Mouse (Mus musculus) A20 (cell line): ENCODE results near the gene Efcab5.
A peak's percentile ranks its signal among the peaks of the same experiment; 100 is the strongest.
"Not testable (repeated sequence)": the region's sequence is repeated elsewhere in the genome, so short reads cannot be mapped to it uniquely, and the experiment has no call there.

Source experiments
- DNase-seq: peaks from one replicate; pipeline ENCODE4 v3.0.0-alpha.2; 2011; ENCODE audit warnings: low read depth, low spot score

The Efcab5 gene

GRCm38 (mm10) chr11:77179771-77180170, 9.0 kb downstream of the Efcab5 start:
- DNase-seq, result no peak

GRCm38 (mm10) chr11:77174531-77174930, 14.2 kb downstream of the Efcab5 start:
- DNase-seq, result no peak

DNA sequence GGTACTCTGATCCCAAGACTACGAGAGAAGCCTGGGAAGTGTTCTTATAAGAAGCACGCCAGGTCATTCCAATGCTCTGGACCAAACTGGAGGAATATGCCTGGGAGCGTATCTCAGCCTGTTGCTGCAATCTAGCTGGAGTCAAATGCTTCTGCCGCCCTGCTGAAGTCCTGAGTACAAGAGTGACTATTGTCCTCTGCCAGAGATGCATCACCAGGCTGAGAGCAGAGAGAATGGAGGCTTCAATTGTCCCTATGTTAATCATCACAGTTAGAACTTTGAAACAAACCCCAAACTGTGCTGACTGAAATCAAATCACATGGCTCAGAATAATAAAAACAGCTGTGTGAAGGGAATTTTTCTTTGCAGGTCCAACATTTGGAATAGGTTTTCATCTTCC, 15.0 kb downstream of the Efcab5 start:
- DNase-seq, result no peak

DNA sequence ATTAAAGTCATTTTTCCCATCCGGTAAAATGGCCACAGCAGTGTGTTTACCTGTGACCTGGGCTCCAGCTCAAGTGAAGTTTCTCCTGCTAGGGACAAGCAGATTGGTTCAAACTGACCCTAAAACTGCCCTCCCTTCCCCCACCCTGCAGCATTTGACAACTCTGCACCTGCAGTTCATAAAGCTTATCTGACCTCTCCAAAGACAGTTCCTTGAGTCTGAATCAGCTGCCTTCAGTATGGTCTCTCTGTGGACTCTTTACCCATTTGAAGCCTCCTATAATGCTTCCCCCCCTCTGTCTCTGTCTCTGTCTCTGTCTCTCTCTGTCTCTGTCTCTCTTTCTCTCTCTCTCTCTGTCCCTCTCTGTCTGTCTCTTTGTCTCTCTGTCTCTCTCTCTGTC, 28.0 kb downstream of the Efcab5 start:
- no peak for DNase-seq

GRCm38 (mm10) chr11:77160341-77160740, 28.4 kb downstream of the Efcab5 start:
- no peak for DNase-seq

DNA sequence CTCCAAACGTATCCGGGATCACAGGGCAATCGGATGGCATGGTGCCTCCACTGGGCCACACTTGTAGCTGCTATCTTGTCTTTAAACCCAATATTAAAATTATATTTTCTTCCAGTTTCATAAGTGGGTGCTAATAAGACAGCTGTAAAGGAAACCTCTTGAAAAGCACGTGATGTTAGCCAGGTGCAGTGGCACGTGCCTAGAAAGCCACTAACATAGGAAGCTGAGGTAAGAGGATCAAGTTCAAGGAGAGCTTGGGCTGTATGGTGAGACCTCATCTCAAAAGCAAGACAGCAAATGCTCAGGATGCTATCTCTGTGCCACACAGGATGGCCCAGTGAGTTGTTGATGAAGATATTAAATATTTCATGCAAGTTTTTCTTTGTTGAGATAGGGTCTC, 34.6 kb downstream of the Efcab5 start:
- DNase-seq, result peak; percentile 44

GRCm38 (mm10) chr11:77150806-77151205, 38.0 kb downstream of the Efcab5 start:
- no peak for DNase-seq

DNA sequence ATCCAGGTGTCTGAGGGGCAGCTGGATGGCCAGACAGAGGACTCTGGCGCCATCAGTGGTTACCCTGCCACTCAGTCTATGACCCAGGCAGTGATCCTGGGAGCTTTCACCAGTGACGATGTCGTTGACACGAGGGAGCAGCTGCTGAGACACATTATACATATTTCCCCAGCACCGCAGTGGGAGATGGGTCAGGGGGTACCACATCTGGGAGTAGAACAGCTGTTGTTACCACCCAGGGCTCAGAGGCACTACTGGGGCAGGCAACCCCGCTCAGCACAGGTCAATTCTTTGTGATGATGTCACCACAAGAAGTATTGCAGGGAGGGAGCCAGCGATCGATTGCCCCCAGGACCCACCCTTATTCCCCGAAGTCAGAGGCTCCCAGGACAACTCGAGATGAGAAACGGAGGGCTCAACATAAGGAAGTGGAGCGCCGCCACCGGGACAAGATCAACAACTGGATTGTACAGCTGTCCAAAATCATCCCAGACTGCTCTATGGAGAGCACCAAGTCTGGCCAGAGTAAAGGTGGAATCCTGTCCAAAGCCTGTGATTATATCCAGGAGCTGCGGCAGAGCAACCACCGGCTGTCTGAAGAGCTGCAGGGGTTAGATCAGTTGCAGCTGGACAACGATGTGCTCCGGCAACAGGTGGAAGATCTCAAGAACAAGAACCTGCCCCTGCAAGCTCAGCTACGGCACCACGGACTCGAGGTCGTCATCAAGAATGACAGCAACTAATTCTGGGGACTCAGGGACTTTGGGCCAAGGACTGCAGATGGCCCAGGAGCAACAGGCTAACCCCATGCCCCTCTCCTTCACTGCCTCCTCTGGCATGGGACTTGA, 38.8 kb downstream of the Efcab5 start:
- DNase-seq, result not testable (repeated sequence)

DNA sequence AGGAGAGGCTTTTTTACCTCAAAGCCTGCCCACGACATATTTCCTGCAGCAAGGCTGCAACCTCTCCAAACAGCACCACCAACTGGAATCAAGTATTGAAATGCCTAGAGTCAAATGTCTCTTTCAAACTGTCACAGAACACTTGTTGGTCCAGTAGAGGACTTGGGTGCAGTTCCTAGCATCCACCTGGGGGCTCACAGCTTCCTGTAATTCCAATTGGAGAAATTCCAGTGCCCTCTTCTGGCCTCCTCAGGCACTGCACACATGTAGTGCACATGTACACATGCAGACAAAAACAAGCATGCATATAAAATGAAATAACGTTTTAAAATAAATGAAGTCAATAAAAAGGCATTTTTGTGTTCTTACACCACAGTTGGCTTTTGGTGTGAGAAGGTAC, 40.0 kb downstream of the Efcab5 start:
- no peak for DNase-seq

DNA sequence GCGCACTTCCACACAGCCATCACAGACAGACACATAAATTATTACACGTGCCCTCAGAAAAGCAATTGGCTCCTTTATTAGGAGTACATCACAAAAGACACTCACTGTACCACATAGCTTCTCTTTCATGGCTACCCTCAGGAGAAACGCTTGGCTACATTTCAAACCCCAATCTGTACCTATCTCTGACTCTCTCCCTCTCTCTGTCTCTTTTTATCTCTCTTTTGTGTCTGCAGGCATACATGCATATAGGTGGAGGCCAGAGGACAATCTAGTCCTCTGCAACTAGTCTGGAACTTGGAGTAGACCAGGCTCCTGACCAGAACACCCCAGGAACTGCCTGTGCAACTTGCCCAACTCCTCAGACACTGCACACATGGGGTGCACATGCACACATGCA, 41.0 kb downstream of the Efcab5 start:
- no peak for DNase-seq

GRCm38 (mm10) chr11:77145423-77145822, 43.3 kb downstream of the Efcab5 start:
- DNase-seq, result no peak

- DNase-seq, result no peak
Measured at GRCm38 (mm10) chr11:77141938-77142337, 46.8 kb downstream of the Efcab5 start.

DNA sequence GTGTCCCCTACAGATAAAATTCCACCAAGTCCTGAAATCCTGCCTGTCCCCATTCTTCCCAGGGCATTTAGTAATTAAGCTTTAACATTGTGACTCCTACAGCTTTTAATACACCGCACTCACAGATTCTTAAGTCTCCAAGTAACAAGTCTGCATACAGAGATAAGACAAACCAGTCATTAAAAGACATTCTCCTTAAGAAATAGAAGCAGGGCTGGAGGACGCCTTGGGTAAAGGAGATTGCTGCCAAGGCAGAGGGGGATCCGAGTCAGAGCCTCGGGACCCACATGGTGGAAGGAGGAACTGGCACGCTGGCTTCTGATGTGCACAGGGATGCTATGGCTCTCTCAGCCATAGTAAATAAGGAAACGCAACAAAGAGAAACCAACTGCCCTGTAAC, 48.8 kb downstream of the Efcab5 start:
- DNase-seq, result no peak

GRCm38 (mm10) chr11:77133450-77133849, 55.3 kb downstream of the Efcab5 start:
- DNase-seq, result peak; percentile 17

DNA sequence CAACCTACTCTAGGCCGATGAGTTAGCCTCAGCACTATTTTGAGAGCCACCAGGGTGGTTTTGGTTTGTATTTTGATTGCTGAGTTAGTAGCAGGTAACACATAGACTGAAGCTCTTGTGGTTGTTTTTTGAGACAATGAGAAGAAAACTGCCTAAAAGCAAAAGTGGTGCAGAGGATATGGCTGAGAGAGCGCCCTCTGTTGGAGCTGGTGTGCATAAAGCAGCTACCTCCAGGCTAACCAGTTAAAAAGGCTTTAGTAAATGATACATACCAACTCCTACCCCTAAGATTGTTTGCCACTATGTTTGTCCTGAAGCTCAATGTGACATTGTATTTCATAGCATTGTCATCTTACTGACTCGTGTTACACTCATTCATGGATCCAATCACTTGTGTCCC, 56.2 kb downstream of the Efcab5 start:
- DNase-seq, result peak; percentile 63

DNA sequence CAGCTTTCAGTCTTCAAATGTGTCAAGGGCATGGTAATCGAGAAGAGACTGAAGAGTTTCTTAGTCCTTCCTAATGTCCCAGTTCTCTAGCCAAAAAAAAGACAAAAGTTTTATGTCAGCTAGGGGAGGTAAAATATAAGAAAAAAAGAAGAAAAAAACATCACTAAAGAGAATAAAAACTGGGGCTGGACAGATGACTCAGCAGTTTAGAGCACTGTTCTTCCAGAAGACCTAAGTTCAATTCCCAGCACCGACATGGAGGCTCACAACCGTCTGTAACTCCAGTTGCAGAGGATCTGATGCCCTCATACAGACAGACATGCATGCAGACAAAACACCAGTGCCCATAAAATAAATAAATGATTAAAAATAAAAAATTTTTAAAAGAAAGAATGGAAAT, 60.2 kb downstream of the Efcab5 start:
- DNase-seq, result no peak

DNA sequence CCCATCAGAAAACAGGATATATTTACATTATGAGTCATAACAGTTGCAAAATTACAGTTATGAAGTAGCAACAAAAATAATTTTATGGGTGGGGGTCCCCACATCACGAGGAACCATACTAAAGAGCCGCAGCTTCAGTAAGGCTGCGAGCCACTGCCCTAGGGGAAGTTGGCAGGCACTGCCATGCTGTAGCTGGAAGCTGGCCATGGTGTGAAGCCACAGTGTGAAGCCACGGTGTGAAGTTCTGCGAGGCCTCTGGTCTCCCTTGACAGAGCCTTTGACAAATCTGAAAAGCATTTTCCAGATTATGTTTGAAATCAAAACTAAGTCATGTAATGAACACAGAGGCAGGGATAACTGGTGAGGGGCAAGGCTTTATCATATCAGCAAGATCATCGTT, 77.6 kb downstream of the Efcab5 start:
- no peak for DNase-seq

DNA sequence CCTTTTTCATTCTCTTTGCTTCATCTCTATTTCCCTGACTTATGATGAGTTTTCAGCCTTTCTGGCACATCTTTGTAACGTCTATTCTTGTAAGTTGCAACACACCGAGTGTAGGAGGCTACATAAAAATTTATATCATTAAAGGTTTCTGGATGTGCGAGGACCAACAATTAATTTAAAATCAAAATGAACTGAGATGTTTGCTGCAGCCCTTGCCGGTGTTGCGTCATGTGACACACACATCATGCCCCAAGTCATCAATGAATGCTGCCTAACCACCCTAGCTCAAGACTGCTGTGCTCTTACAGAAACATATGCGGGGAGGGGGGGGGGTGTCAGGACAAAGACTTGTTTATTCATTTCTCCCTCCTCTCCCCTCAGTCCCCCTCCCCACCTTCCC, 80.3 kb downstream of the Efcab5 start:
- DNase-seq, result no peak

DNA sequence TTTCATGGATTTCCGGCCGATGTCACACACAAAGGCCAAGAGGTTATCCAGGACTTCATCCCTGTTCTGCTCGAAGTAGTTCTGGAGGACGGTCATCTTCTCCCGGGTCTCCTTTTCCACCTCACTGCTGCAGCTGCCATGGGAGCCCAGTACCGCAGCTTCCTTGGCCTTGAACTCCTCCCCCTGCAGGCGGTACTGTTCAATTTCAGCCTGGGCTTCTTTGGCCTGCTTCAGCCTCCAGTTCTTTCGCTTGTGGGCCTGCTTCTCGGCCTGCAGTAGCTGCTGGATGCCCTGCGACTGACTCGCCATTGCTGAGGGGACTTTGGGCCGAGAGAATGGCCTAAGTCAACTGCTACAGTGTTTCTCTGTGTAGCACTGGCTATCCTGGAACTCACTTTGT, 80.9 kb downstream of the Efcab5 start:
- DNase-seq, result not testable (repeated sequence)

DNA sequence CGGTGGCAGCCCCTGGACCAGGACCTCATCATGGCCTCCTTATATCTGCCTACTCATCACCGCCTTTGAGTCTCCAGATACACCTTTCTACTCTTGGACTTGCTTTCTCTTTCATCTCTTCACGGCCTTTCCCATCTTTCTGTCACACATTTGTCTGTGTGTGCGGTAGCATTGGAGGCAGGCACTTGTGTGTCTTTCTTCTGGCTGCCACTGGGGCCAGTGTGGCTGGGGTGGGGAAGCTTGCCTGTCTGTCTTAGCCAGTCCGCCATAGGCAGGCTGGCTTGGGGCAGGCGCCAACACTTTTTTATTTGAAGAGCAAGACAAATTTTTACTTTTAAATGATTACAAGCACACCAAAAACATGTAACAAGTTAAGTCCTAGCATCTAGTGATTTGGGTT, 81.8 kb downstream of the Efcab5 start:
- no peak for DNase-seq

- peak; percentile 91 for DNase-seq
Measured at GRCm38 (mm10) chr11:77100137-77100937, 88.4 kb downstream of the Efcab5 start.

DNA sequence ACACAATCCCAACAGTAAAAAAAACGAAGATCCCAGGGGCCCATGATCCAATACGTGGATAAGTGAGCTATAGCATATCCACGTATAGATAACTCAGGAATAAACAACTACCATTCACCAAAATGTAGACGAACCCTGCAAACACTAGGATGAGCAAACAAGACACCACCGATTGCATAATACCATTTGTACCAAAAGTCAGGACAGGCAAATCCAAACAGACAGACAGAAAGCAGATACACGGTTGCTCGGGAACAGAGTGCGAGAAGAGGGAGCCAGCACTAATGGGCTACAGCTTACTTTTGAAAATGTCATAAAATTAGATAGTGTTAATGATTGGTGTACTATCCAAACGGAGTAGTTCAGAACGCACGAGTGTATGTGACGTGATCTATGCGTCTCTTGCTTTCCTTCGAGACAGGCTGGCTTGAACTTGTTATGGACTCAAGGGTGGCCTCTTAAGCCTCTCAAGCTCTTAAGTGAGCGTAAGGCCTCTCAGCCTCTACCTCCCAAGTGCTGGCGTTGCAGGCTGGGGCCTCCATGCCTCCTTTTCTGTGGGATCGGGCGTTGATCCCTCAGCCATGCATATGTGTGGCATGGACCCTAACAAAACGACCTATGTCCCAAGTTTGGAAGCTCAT, 90.3 kb downstream of the Efcab5 start:
- no peak for DNase-seq
